Mouse (Mus musculus) kidney, adult 2 months (tissue): ENCODE measurements at regions not wholly inside any gene's neighbourhood (a gene's known extent, or its start where the extent isn't known, plus 50 kb on each side); places are given as distances from the start of the nearest gene placed in this dataset.

Source experiments
- DNase-seq: peaks from one replicate; pipeline ENCODE4 v3.0.0; 2021
- H3K27ac ChIP-seq: fragments of 200-500 bp; 2 replicates; pipeline ENCODE4 v1.5.1; 2012; ENCODE audit warnings: low read depth, low read length, control low read depth, inconsistent platforms; ENCODE audit not compliant: insufficient read depth
- H3K27me3 ChIP-seq: fragments of 200-500 bp; replicated peaks from 2 replicates; pipeline ENCODE4 v1.6.1; 2012; ENCODE audit warnings: mild to moderate bottlenecking, moderate library complexity, low read length, inconsistent platforms; ENCODE audit not compliant: control insufficient read depth, insufficient read depth
- H3K36me3 ChIP-seq: fragments of 200-500 bp; 2 replicates; pipeline ENCODE4 v1.6.1; 2012; ENCODE audit warnings: mild to moderate bottlenecking, moderate library complexity, low read length, inconsistent platforms; ENCODE audit not compliant: control insufficient read depth, insufficient read depth
- H3K4me1 ChIP-seq: fragments of 200-500 bp; 2 replicates; pipeline ENCODE4 v1.6.1; 2011; ENCODE audit warnings: low read length; ENCODE audit not compliant: control insufficient read depth, insufficient read depth
- H3K4me3 ChIP-seq: fragments of 200-500 bp; 2 replicates; pipeline ENCODE4 v1.5.1; 2011; ENCODE audit warnings: mild to moderate bottlenecking, low read depth, low read length, control low read depth; ENCODE audit not compliant: insufficient read depth
- CTCF ChIP-seq: fragments of 200-500 bp; conservative IDR thresholded peaks from 2 replicates; pipeline ENCODE4 v1.5.1; 2011; ENCODE audit warnings: low read depth, mild to moderate bottlenecking, control low read depth, low read length, moderate library complexity, mixed read lengths; ENCODE audit not compliant: insufficient read depth, insufficient read length
- POLR2A ChIP-seq: fragments of 200-500 bp; IDR thresholded peaks from one replicate; pipeline ENCODE4 v1.6.1; 2011; ENCODE audit warnings: low read depth, low read length, control low read depth
- WGBS: fragments of 180-500 bp; shearing (Covaris S2); methylation state at CpG from one replicate; pipeline ENCODE4 v1.1.7; 2018; 5-methylcytosine and 5-hydroxymethylcytosine counted together

- 50% methylated on average over 3 of the region's 3 CpGs for WGBS
- Histone ChIP-seq H3K27me3 (no peaks in the 10 kb centered on the region), H3K4me1 (no peaks in the 10 kb centered on the region), H3K36me3 (no peaks in the 10 kb centered on the region), H3K4me3 (no peak overlapping the region), H3K27ac (no peak overlapping the region)
- TF ChIP-seq CTCF (no peak), POLR2A (no peak)
- no peak for DNase-seq
Measured at GRCm38 (mm10) chr1:147239108-147239507, 744.5 kb downstream of the Brinp3 start.

- Histone ChIP-seq H3K36me3 (no peaks in the 10 kb centered on the region), H3K27me3 (no peaks in the 10 kb centered on the region), H3K4me1 (no peaks in the 10 kb centered on the region), H3K4me3 (no peak overlapping the region), H3K27ac (no peak overlapping the region)
- 87% methylated on average over 1 of the region's 1 CpGs for WGBS
- no peak for DNase-seq
- no peak for TF ChIP-seq CTCF
- TF ChIP-seq POLR2A = no peak
Measured at GRCm38 (mm10) chr1:147273324-147273723, 778.8 kb downstream of the Brinp3 start.

GRCm38 (mm10) chr1:147291119-147291518 lies 796.6 kb downstream of the Brinp3 start:
- no peaks in the 10 kb centered on the region for H3K4me1 ChIP-seq
- H3K27ac ChIP-seq = no peak overlapping the region
- 88% methylated on average over 3 of the region's 3 CpGs for WGBS
- no peak overlapping the region for H3K4me3 ChIP-seq
- TF ChIP-seq CTCF (no peak), POLR2A (no peak)
- H3K27me3 ChIP-seq = no peaks in the 10 kb centered on the region
- no peak for DNase-seq
- no peaks in the 10 kb centered on the region for H3K36me3 ChIP-seq

- WGBS = 59% methylated on average over 1 of the region's 1 CpGs
- no peak overlapping the region for H3K27ac ChIP-seq
- TF ChIP-seq POLR2A = no peak
- no peak for TF ChIP-seq CTCF
- no peaks in the 10 kb centered on the region for H3K4me1 ChIP-seq
- H3K4me3 ChIP-seq = no peak overlapping the region
- no peaks in the 10 kb centered on the region for H3K27me3 ChIP-seq
- H3K36me3 ChIP-seq = no peaks in the 10 kb centered on the region
- DNase-seq = no peak
Measured at GRCm38 (mm10) chr1:147309246-147309645, 814.7 kb downstream of the Brinp3 start.

GRCm38 (mm10) chr1:147343276-147343953 lies 848.9 kb downstream of the Brinp3 start:
- Histone ChIP-seq H3K4me1 (no peaks in the 10 kb centered on the region), H3K27me3 (no peaks in the 10 kb centered on the region), H3K36me3 (no peaks in the 10 kb centered on the region), H3K4me3 (no peak overlapping the region), H3K27ac (no peak overlapping the region)
- DNase-seq = no peak
- TF ChIP-seq POLR2A (no peak), CTCF (no peak)
- WGBS = 93% methylated on average over 9 of the region's 9 CpGs

GRCm38 (mm10) chr1:147344027-147344426 lies 849.5 kb downstream of the Brinp3 start:
- Histone ChIP-seq H3K4me3 (no peak overlapping the region), H3K27ac (no peak overlapping the region), H3K4me1 (no peaks in the 10 kb centered on the region), H3K36me3 (no peaks in the 10 kb centered on the region), H3K27me3 (no peaks in the 10 kb centered on the region)
- WGBS = 76% methylated on average over 3 of the region's 3 CpGs
- TF ChIP-seq POLR2A (no peak), CTCF (no peak)
- DNase-seq = no peak
